ENCODE assay signal across 12 mouse cellular contexts in genomic region chr15:81576961-81577360, GRCm38 (mm10). TPM values are rescaled to one million over a fixed set of nuclear protein-coding genes. Genes with fewer than 3 reads are reported as not detected.
DNase-seq lines count a peak whose midpoint lies in the region; ATAC-seq lines count a peak whose summit lies in the region.
"Had no signal": no experiment of that assay in that cellular context is flagged by ENCODE, and none has a peak within 500 bp of the region (broad histone marks: within the 10 kb centered on the region; RNA-seq: fewer than 3 reads in every experiment).

No protein-coding gene starts in this region.

- WGBS in embryonic facial prominence, embryonic 14.5 days, result 10% methylated on average over 3 of the region's 3 CpGs
- 18% methylated on average over 3 of the region's 3 CpGs for WGBS in embryonic facial prominence, embryonic 10.5 days
- 24% methylated on average over 3 of the region's 3 CpGs for WGBS in liver, embryonic 13.5 days (ENCODE audit: insufficient replicate concordance)

- ATAC-seq in embryonic facial prominence, embryonic 14.5 days (ENCODE audit: low read depth), result 0 out of 2 replicates have a peak, but pooled peaks have one; percentile 53
- 0 out of 2 replicates have a peak, but pooled peaks have one; percentile 28 for ATAC-seq in liver, embryonic 13.5 days (ENCODE audit: low read depth)
- 0 out of 2 replicates have a peak, but pooled peaks have one; percentile 15 for ATAC-seq in megakaryocyte progenitor cell, adult 5-6 weeks (replicated peaks; ENCODE audit: poor library complexity)
- ATAC-seq: intestine, embryonic 15.5 days had no signal

- no peaks in the 10 kb centered on the region for H3K4me1 ChIP-seq in embryonic facial prominence, embryonic 14.5 days (ENCODE audit: control insufficient read depth, insufficient read depth, low read length)
- H3K4me1 ChIP-seq in embryonic facial prominence, embryonic 10.5 days, result no peaks in the 10 kb centered on the region
- H3K4me1 ChIP-seq in liver, embryonic 13.5 days (replicated peaks), result peaks cover 23% of the 10 kb centered on the region
- H3K4me1 ChIP-seq: intestine, embryonic 15.5 days had no signal

- DNase-seq in embryonic facial prominence, embryonic 14.5 days (ENCODE audit: low spot score), result no peak
- DNase-seq in embryonic facial prominence, embryonic 10.5 days (ENCODE audit: low spot score), result no peak
- DNase-seq in liver, embryonic 13.5 days, result no peak
- no peak for DNase-seq in liver
- DNase-seq in ZHBTc4 (ENCODE audit: low read depth, low spot score), result peak; percentile 50
- no peak for DNase-seq in urinary bladder, postnatal 10 days (ENCODE audit: low spot score)
- DNase-seq in cerebellum, adult 11-12 months, result no peak
- DNase-seq: cerebellum, adult 11 months had no signal

- no peak overlapping the region for H3K4me2 ChIP-seq in embryonic facial prominence, embryonic 14.5 days (ENCODE audit: low read depth, low read length)
- no peak overlapping the region for H3K4me2 ChIP-seq in liver, embryonic 13.5 days
- H3K4me2 ChIP-seq: intestine, embryonic 15.5 days had no signal

- H3K9ac ChIP-seq in embryonic facial prominence, embryonic 14.5 days (ENCODE audit: low read depth, low read length), result no peak overlapping the region
- H3K9ac ChIP-seq in liver, embryonic 13.5 days, result no peak overlapping the region
- H3K9ac ChIP-seq: intestine, embryonic 15.5 days had no signal

- H3K27me3 ChIP-seq in embryonic facial prominence, embryonic 14.5 days (replicated peaks; ENCODE audit: control insufficient read depth, insufficient read depth, low read length), result no peaks in the 10 kb centered on the region
- no peaks in the 10 kb centered on the region for H3K27me3 ChIP-seq in embryonic facial prominence, embryonic 10.5 days (replicated peaks; ENCODE audit: low read depth, poor library complexity, severe bottlenecking)
- no peaks in the 10 kb centered on the region for H3K27me3 ChIP-seq in liver, embryonic 13.5 days
- H3K27me3 ChIP-seq: intestine, embryonic 15.5 days had no signal

- no peak overlapping the region for H3K27ac ChIP-seq in embryonic facial prominence, embryonic 14.5 days (replicated peaks; ENCODE audit: low read depth, low read length)
- no peak overlapping the region for H3K27ac ChIP-seq in embryonic facial prominence, embryonic 10.5 days (replicated peaks)
- H3K27ac ChIP-seq in liver, embryonic 13.5 days, result peak overlapping the region; percentile 81
- H3K27ac ChIP-seq: intestine, embryonic 15.5 days; limb, embryonic 10.5 days; stomach, postnatal 0 days had no signal

- H3K9me3 ChIP-seq in embryonic facial prominence, embryonic 14.5 days (ENCODE audit: control insufficient read depth, low read length), result no peaks in the 10 kb centered on the region
- no peaks in the 10 kb centered on the region for H3K9me3 ChIP-seq in embryonic facial prominence, embryonic 10.5 days
- no peaks in the 10 kb centered on the region for H3K9me3 ChIP-seq in liver, embryonic 13.5 days (replicated peaks)
- H3K9me3 ChIP-seq: intestine, embryonic 15.5 days; limb, embryonic 10.5 days had no signal

- no peaks in the 10 kb centered on the region for H3K36me3 ChIP-seq in embryonic facial prominence, embryonic 14.5 days (ENCODE audit: control insufficient read depth, insufficient read depth, low read length)
- H3K36me3 ChIP-seq in embryonic facial prominence, embryonic 10.5 days (replicated peaks), result no peaks in the 10 kb centered on the region
- no peaks in the 10 kb centered on the region for H3K36me3 ChIP-seq in liver, embryonic 13.5 days
- H3K36me3 ChIP-seq: intestine, embryonic 15.5 days; limb, embryonic 10.5 days had no signal

- H3K4me3 ChIP-seq in embryonic facial prominence, embryonic 14.5 days (ENCODE audit: low read depth, low read length), result no peak overlapping the region
- H3K4me3 ChIP-seq in embryonic facial prominence, embryonic 10.5 days, result no peak overlapping the region
- no peak overlapping the region for H3K4me3 ChIP-seq in liver, embryonic 13.5 days (replicated peaks)
- H3K4me3 ChIP-seq: intestine, embryonic 15.5 days; limb, embryonic 10.5 days had no signal

RNA-seq across cellular contexts. Expression of gene Ep300, which starts 8.2 kb away (rescaled TPM):
- 20.6 and 22.7 TPM in 2 replicates for polyA plus RNA-seq in embryonic facial prominence, embryonic 14.5 days (2014; fragmentation: Nextera tagmentation; extraction: Ambion mirVana)
- 20.5 and 20.6 TPM in 2 replicates for polyA plus RNA-seq in embryonic facial prominence, embryonic 10.5 days (2016; fragmentation: Nextera tagmentation; extraction: Ambion mirVana)
- 4.4 and 5.9 TPM in 2 replicates for polyA plus RNA-seq in liver, embryonic 13.5 days (2015; fragmentation: Nextera tagmentation; extraction: Ambion mirVana)
- total RNA-seq in megakaryocyte progenitor cell, adult 5-6 weeks (2015), result 112 and 132 TPM in 2 replicates
- total RNA-seq in megakaryocyte progenitor cell, adult 5-6 weeks (2017), result 22.4 and 23.7 TPM in 2 replicates
